Mouse (Mus musculus) intestine, postnatal 0 days (tissue): Measurements from ENCODE around the gene Klk1b1. TPM values are rescaled to one million over a fixed set of nuclear protein-coding genes. Genes with fewer than 3 reads are reported as not detected.
"Not testable (repeated sequence)": the region's sequence is repeated elsewhere in the genome, so short reads cannot be mapped to it uniquely, and the experiment has no call there.

Experiments used
- ATAC-seq: fragments of 200-750 bp; cut with Nextera tagmentation; 2 replicates; pipeline ENCODE4 v1.8.0; 2017; ENCODE audit warnings: mild to moderate bottlenecking, moderate TSS enrichment, moderate library complexity
- H3K27ac ChIP-seq: fragments of 300-500 bp; sonication (generic); 2 replicates; pipeline ENCODE4 v1.5.1; 2014; ENCODE audit warnings: mild to moderate bottlenecking, low read depth, low read length, moderate library complexity
- H3K27me3 ChIP-seq: fragments of 300-500 bp; sonication (generic); replicated peaks from 2 replicates; pipeline ENCODE4 v1.6.1; 2014; ENCODE audit warnings: low read length, mixed read lengths; ENCODE audit not compliant: control insufficient read depth, insufficient read depth
- H3K36me3 ChIP-seq: fragments of 300-500 bp; sonication (generic); 2 replicates; pipeline ENCODE4 v1.6.1; 2014; ENCODE audit warnings: mild to moderate bottlenecking, moderate library complexity; ENCODE audit not compliant: control insufficient read depth, insufficient read depth
- H3K4me1 ChIP-seq: fragments of 300-500 bp; sonication (generic); replicated peaks from 2 replicates; pipeline ENCODE4 v1.6.1; 2014; ENCODE audit warnings: antibody characterized with exemption, low read length, mixed read lengths; ENCODE audit not compliant: control insufficient read depth, insufficient read depth
- H3K4me2 ChIP-seq: fragments of 300-500 bp; sonication (generic); replicated peaks from 2 replicates; pipeline ENCODE4 v1.6.1; 2014; ENCODE audit warnings: low read depth, mild to moderate bottlenecking, moderate library complexity
- H3K4me3 ChIP-seq: fragments of 300-500 bp; sonication (generic); 2 replicates; pipeline ENCODE4 v1.5.1; 2014; ENCODE audit warnings: low read depth, low read length
- H3K9ac ChIP-seq: fragments of 300-500 bp; sonication (generic); 2 replicates; pipeline ENCODE4 v1.6.1; 2014; ENCODE audit warnings: mild to moderate bottlenecking, low read depth, low read length
- H3K9me3 ChIP-seq: fragments of 300-500 bp; sonication (generic); 2 replicates; pipeline ENCODE4 v1.6.1; 2016; ENCODE audit warnings: mixed run types; ENCODE audit not compliant: control insufficient read depth
- CTCF ChIP-seq: sonication (generic); IDR thresholded peaks from 2 replicates; pipeline ENCODE4 v1.5.1; 2016; ENCODE audit warnings: low read depth, mild to moderate bottlenecking, control low read depth, antibody characterized with exemption, moderate library complexity
- WGBS: fragments of 180-500 bp; shearing (Covaris S2); extraction: QIAGEN DNeasy Blood & Tissue Kit; methylation state at CpG from one replicate; pipeline ENCODE4 v1.1.7; 2014; 5-methylcytosine and 5-hydroxymethylcytosine counted together
- polyA plus RNA-seq: library from polyadenylated mRNA; unstranded; fragments of >200 nt; fragmentation: Nextera tagmentation; extraction: Ambion mirVana; gene quantifications from 2 replicates; pipeline ENCODE4 v1.2.1, GENCODE M21; 2015

Klk1b1 gene
- polyA plus RNA-seq, 1 experiment from 2014 or later = not detected

- no peaks in the 10 kb centered on the region for H3K4me1 ChIP-seq
- no peak overlapping the region for H3K4me2 ChIP-seq
- no peak overlapping the region for H3K27ac ChIP-seq
- no peaks in the 10 kb centered on the region for H3K36me3 ChIP-seq
- no peak for TF ChIP-seq CTCF
- H3K27me3 ChIP-seq = no peaks in the 10 kb centered on the region
- no peak for ATAC-seq
- 70% methylated on average over 3 of the region's 3 CpGs for WGBS
- H3K9ac ChIP-seq = no peak overlapping the region
- no peaks in the 10 kb centered on the region for H3K9me3 ChIP-seq
- H3K4me3 ChIP-seq = no peak overlapping the region
Observed at GRCm38 (mm10) chr7:43944727-43945264, 21.8 kb upstream of the Klk1b1 start.

- Histone ChIP-seq H3K9me3 (no peaks in the 10 kb centered on the region), H3K27me3 (no peaks in the 10 kb centered on the region), H3K36me3 (no peaks in the 10 kb centered on the region), H3K4me1 (no peaks in the 10 kb centered on the region), H3K9ac (no peak within 1 kb of the TSS), H3K27ac (no peak within 1 kb of the TSS), H3K4me2 (no peak within 1 kb of the TSS), H3K4me3 (no peak within 1 kb of the TSS)
- ATAC-seq = no peak
- TF ChIP-seq CTCF = no peak
- 70% methylated on average over 2 of the region's 2 CpGs for WGBS
Observed at GRCm38 (mm10) chr7:43950364-43950763, 16.2 kb upstream of the Klk1b1 start, which contains the start of gene Klk1b8. TSS of gene Klk1b8 (plus strand) at chr7:43950664.

- 68% methylated on average over 4 of the region's 4 CpGs for WGBS
- Histone ChIP-seq H3K36me3 (no peaks in the 10 kb centered on the region), H3K4me1 (no peaks in the 10 kb centered on the region), H3K4me2 (no peak overlapping the region), H3K27ac (no peak overlapping the region), H3K9me3 (no peaks in the 10 kb centered on the region), H3K27me3 (no peaks in the 10 kb centered on the region), H3K9ac (no peak overlapping the region), H3K4me3 (no peak overlapping the region)
- no peak for TF ChIP-seq CTCF
- no peak for ATAC-seq
Observed at GRCm38 (mm10) chr7:43952703-43953102, 13.8 kb upstream of the Klk1b1 start.

GRCm38 (mm10) chr7:43967058-43967457 lies 507 bp downstream of the Klk1b1 start:
- Histone ChIP-seq H3K4me3 (no peak overlapping the region), H3K4me2 (no peak overlapping the region), H3K27ac (no peak overlapping the region), H3K27me3 (no peaks in the 10 kb centered on the region), H3K9me3 (no peaks in the 10 kb centered on the region), H3K4me1 (no peaks in the 10 kb centered on the region), H3K36me3 (no peaks in the 10 kb centered on the region), H3K9ac (no peak overlapping the region)
- no peak for TF ChIP-seq CTCF
- ATAC-seq = no peak
- WGBS = 71% methylated on average over 3 of the region's 3 CpGs

- ATAC-seq = no peak
- WGBS = 82% methylated on average over 2 of the region's 2 CpGs
- no peak for TF ChIP-seq CTCF
- Histone ChIP-seq H3K4me1 (no peaks in the 10 kb centered on the region), H3K27ac (no peak overlapping the region), H3K4me2 (no peak overlapping the region), H3K9me3 (no peaks in the 10 kb centered on the region), H3K9ac (no peak overlapping the region), H3K27me3 (no peaks in the 10 kb centered on the region), H3K4me3 (no peak overlapping the region), H3K36me3 (no peaks in the 10 kb centered on the region)
Observed at GRCm38 (mm10) chr7:43967612-43968011, 1.1 kb downstream of the Klk1b1 start.

- H3K4me1 ChIP-seq, H3K36me3 ChIP-seq, H3K27me3 ChIP-seq, H3K9ac ChIP-seq, ATAC-seq, H3K9me3 ChIP-seq, H3K4me3 ChIP-seq, H3K4me2 ChIP-seq, H3K27ac ChIP-seq: not testable (repeated sequence)
- WGBS = 78% methylated on average over 1 of the region's 1 CpGs
Observed at GRCm38 (mm10) chr7:43975761-43976160, 9.2 kb downstream of the Klk1b1 start, which contains the start of gene Klk1b9. TSS of gene Klk1b9 (plus strand) at chr7:43976061.

GRCm38 (mm10) chr7:43985657-43986056 lies 19.1 kb downstream of the Klk1b1 start:
- ATAC-seq = no peak
- no peak overlapping the region for H3K9ac ChIP-seq
- H3K36me3 ChIP-seq = no peaks in the 10 kb centered on the region
- no peak overlapping the region for H3K4me2 ChIP-seq
- no peaks in the 10 kb centered on the region for H3K4me1 ChIP-seq
- H3K27ac ChIP-seq = no peak overlapping the region
- H3K9me3 ChIP-seq = no peaks in the 10 kb centered on the region
- H3K4me3 ChIP-seq = no peak overlapping the region
- no peak for TF ChIP-seq CTCF
- no peaks in the 10 kb centered on the region for H3K27me3 ChIP-seq

GRCm38 (mm10) chr7:43994821-43995220 lies 28.3 kb downstream of the Klk1b1 start:
- not testable (repeated sequence) for ATAC-seq, H3K27ac ChIP-seq, H3K36me3 ChIP-seq, H3K9me3 ChIP-seq, H3K4me2 ChIP-seq, H3K27me3 ChIP-seq, H3K9ac ChIP-seq, H3K4me3 ChIP-seq, H3K4me1 ChIP-seq
- 73% methylated on average over 1 of the region's 1 CpGs for WGBS

- H3K9me3 ChIP-seq, H3K36me3 ChIP-seq, H3K27me3 ChIP-seq, H3K4me2 ChIP-seq, H3K27ac ChIP-seq, H3K9ac ChIP-seq, ATAC-seq, H3K4me1 ChIP-seq, H3K4me3 ChIP-seq: not testable (repeated sequence)
- WGBS = 75% methylated on average over 4 of the region's 4 CpGs
Observed at GRCm38 (mm10) chr7:43995577-43995976, 29.0 kb downstream of the Klk1b1 start, which contains the start of gene Klk1b11. TSS of gene Klk1b11 (plus strand) at chr7:43995877.
